Mouse (Mus musculus) monocyte, adult 59 days (primary cell): Measurements from ENCODE around the gene Zswim1. TPM values are rescaled to one million over a fixed set of nuclear protein-coding genes. Genes with fewer than 3 reads are reported as not detected.

Source experiments
- total RNA-seq, 2 experiments: library from RNA; stranded (reverse); gene quantifications; one replicate each; pipeline ENCODE4 v1.2.4; 2023

Gene Zswim1
- 1 to 10 TPM; 4.7 to 5.0 TPM for total RNA-seq

DNA sequence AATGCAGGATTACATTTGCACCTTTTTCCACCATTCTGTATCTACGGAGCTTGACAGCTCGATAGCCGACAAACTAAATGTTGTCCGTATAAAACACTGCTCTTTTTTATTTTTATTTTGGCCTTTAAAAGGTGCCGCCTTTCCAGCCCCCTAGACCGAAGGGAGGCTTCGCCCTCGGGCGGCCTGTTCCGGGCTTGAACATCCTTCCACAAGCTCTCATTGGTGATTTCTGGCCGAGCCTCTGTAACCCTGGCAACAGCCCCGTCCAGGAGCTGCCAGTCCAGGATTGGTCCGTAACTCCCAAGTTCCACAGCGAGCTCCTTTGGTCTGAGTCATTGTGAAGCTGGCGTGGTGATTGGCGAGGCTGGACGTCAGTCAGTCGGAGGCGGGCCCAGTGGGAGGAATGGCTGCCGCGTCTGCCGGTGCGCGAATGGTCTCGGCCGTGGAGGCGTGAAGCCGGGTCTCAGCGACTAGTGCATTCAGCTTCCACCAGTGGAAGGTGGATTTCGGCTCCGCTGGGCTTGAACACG is at the start of gene Zswim1:
Zswim1 (plus strand) TSS at position 51 of the 530 bp plus-strand sequence.

DNA sequence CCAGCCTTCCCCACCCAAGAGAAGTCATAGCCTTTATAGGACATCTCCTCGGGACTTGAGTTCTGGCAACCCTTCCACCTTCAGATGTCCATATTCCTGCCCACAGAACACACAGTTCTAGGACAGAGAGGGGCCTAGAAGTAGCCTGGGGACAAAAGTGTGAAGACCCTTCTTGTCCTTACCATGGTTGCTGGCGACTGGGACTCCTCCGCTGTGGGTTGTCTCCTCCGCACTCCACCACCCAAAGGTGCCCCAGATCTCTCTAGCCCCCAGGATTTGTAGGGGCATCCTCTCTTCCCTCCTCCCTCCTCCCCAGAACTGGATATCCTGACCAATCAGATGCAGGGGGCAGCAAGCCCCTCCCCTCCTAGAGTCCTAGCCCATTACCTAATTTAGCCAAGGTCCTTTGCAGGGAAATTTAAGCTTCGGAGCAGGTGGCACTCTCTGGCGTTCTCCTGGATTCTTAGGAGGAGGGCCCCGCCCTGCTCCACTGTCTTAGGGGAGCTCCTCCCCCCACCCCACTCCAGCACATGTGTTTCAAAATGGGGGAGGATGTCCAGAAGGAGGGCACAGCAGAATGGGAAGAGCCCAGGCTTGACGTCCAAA is 42.9 kb upstream of the Zswim1 start, which contains the start of gene Tnnc2:
Tnnc2 (minus strand) TSS at position 487 of the 606 bp plus-strand sequence.

DNA sequence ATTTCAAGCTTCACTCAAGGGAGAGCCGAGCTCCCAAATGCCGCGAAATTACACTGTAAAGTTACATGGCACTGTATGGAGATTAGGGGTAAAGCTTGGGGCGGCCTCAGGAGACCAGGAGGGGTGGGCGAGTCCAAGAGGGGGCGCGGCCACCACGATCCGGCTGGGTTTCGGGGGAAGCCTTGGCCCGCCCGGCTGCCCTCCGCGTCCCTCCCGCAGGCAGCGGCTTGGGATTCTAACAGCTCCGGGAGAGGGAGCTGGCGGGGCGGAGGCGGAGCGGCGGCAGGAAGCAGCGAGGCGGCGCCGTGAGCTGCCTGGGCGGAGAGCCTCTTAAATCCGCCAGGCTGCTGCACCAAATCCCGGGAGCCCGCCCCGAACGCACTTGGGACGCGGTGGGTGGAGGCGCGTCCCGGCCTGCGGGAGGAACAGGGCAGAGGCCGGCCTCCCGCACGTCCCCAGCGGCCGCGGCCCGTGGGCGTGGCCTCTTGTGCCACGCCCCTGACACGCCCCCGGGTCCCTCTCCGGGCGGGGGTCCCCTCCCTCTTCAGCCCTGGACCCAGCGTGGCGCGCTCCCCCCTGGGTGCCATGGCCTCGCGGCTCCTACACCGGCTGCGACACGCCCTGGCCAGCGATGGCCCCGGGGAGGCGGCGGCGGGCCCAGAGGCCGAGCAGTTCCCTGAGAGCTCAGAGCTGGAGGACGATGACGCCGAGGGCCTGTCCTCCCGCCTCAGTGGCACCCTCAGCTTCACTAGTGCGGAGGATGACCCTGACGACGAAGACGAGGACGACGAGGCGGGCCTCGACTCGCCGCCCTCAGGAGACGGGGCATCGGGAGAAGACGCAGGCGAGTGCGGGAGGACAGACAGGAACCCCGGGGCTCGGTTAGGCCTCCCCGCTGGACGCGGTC is 36.8 kb upstream of the Zswim1 start, which contains the start of gene Snx21:
Snx21 (plus strand) TSS at position 343 of the 907 bp plus-strand sequence.

DNA sequence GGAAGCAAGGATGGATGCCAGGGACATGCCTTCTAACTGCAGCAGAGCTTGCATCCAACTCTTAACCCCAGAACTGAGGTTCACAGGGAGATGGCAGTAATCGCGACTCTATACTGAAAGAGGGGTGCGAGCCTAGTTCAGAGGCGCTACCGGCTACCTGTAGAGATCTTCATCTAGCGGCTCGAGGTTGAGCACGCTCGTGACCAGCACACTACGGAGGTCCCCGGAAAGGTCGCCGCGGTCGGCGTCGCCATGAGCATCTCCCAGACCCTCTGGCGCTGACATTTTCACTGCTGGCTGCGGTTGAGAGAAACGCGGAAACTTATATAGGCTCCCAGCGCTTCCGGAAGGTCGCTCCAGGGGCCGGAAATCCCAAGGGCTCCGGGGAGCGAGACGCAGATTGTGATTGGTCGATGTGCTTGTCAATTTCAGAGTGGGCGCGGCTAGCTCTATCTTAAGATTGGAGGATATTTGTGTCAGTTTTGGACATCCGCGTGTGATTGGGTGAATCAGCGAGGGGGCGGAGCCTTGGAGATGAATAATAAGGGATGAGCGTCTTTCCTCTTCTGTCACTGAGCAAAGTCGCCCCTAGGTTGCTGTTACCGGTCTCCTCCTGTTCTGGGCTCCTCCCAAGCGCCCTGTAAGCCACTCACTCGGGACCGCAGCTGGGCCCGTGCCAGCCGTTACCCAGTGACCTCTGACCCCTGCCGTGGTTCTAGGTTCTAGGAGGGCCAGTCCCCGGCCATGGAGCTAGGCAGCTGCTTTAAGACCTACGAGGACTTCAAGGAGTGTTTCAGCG is 17.8 kb upstream of the Zswim1 start, which contains the start of the genes Acot8 and Zswim3:
Acot8 (minus strand) TSS at position 350 of the 799 bp plus-strand sequence.
Zswim3 (plus strand) TSS at position 566 of the 799 bp plus-strand sequence.

DNA sequence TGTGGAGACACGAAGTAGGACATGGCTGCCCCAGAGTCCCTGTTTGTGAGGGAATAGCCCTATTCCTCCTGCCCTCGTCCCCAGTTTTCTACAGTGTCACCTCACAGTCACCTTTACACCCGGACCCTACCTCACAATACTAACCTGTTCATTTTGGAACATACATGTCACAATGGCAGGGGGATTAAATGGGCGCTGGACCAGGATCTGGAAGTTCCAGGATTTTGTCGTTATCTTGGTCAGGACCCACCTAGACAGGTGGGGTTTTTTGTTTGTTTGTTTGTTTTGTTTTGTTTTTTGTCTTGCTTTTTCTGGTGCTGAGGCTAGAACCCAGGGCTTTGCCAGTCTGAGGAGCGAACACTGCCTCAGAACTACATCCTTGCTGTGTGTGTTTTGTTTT is 6.0 kb downstream of the Zswim1 start, which contains the start of gene Spata25:
Spata25 (minus strand) TSS at position 101 of the 400 bp plus-strand sequence.

DNA sequence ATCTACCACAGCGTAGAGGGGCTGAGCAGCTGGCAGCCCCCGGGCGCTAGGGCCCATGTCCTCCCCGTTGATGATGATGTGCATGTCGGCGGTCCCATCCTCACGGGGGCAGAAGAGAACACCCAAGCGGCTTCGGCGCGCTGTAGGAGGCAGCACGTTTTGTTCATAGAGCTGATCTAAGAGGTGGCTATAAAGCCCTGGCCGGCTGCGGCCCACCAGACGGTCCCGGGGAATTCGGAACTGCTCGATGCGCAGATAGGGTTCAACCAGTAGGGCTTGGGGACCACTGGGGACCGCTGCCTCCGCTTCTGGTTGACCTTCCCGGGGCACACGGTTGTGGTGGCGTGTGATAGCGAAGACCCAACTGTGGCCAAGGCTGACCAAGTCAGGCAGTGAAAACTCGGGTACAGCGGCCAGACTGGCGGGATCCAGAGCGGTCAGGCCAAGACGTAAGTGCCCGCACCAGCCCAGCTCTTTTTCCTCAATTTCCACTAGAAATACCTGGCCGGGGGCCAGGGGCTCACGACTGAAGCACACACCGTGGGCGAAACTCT is 10.3 kb downstream of the Zswim1 start, which contains the start of gene Ctsa:
Ctsa (plus strand) TSS at position 126 of the 554 bp plus-strand sequence.

DNA sequence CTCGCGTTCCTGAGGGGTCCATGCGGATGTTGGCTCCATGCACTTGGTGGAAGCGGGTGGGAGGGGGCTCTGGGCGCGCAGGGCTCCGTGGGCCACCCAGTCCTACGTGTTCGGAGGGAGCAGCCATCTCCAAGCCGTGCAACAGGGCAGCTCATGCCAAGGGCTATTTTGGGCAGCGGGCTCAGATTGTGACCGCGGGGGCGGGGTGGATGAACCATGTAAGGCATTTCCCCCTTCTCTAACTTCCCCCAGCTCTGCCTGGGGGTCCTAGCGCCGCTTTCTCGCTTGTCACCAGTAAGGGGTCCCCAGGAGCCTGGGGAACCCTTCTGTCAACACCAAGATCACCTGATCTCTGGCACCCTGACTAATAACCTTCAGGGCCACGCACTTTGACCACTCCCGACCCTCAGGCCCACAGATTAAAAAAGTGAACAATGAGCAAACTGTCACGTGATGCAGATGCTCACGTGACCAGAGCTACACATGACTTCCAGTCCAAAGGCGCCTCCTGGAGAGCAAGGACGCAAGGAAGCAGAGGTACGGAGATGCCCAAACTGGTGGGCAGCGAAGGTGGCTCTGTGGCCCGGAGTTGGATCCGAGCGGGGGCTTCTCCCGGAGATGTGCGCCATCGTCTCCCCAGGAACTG is 11.0 kb downstream of the Zswim1 start, which contains the start of gene Neurl2:
Neurl2 (minus strand) TSS at position 143 of the 646 bp plus-strand sequence.

DNA sequence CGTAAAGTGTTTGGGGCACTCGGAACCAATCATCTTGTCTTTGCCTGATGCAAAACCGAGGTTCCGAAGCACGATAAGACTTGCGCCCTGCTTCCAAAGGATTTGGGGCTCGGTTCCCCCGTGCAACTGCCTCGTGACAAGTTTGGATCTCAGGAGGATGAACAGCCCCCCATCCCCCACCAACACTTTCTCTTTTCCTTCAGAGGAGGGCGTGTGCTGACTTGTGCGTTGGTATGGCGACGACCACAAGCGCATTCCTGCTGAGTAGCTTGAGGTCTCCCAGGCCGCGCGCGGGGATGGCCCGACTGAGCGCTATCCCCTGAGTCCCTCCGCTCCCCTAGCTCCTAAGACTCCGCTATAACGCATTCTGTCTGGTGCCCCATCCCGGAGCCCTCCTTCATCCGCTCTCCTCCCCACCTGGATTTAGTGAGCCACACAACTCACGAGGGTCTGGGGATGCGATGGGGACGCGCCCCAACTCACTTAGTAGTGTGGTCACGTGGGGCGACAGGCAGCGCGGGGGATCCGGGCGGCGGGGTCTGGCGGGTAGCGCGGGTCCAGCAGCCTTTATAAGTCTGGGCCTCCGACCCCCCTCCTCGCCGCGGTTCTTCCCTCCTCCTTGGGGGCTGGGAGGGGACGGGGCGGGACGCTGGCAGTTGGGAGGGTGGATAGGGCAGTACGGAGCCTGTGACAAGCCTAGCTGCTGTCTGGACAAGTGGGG is 34.8 kb downstream of the Zswim1 start, which contains the start of gene Pltp:
Pltp (minus strand) TSS at position 611 of the 721 bp plus-strand sequence.

Other genes with a start within 250 kb of the Zswim1 start
- not detected for gene Spint3, start 249.2 kb upstream of the Zswim1 start, total RNA-seq
- not detected for gene Wfdc6a, start 237.2 kb upstream of the Zswim1 start, total RNA-seq
- gene Eppin, start 229.1 kb upstream of the Zswim1 start, total RNA-seq, result not detected
- gene Wfdc6b, start 209.2 kb upstream of the Zswim1 start, total RNA-seq, result not detected
- not detected for gene Wfdc8, start 209.1 kb upstream of the Zswim1 start, total RNA-seq
- gene Wfdc16, start 183.9 kb upstream of the Zswim1 start, total RNA-seq, result not detected
- gene Wfdc10, start 166.6 kb upstream of the Zswim1 start, total RNA-seq, result not detected
- not detected for gene Wfdc9, start 166.1 kb upstream of the Zswim1 start, total RNA-seq
- gene Wfdc11, start 148.6 kb upstream of the Zswim1 start, total RNA-seq, result not detected
- gene Wfdc13, start 137.6 kb upstream of the Zswim1 start, total RNA-seq, result not detected
- gene Spint4, start 124.2 kb upstream of the Zswim1 start, total RNA-seq, result not detected
- gene Spint5, start 107.4 kb upstream of the Zswim1 start, total RNA-seq, result not detected
- not detected for gene Wfdc3, start 76.8 kb upstream of the Zswim1 start, total RNA-seq
- gene Dnttip1, start 76.7 kb upstream of the Zswim1 start, total RNA-seq, result 10 to 100 TPM; 32.0 to 44.8 TPM
- gene Ube2c, start 52.8 kb upstream of the Zswim1 start, total RNA-seq, result 1 to 10 TPM; 3.0 TPM
- gene Tnnc2, start 42.7 kb upstream of the Zswim1 start, total RNA-seq, result not detected
- 10 to 100 TPM; 12.5 to 16.9 TPM for gene Snx21, start 36.9 kb upstream of the Zswim1 start, total RNA-seq
- gene Acot8, start 17.8 kb upstream of the Zswim1 start, total RNA-seq, result 10 to 100 TPM; 29.8 to 33.3 TPM
- 1 to 10 TPM; 2.8 to 3.1 TPM for gene Zswim3, start 17.6 kb upstream of the Zswim1 start, total RNA-seq
- 1 to 10 TPM in 1 of 2 experiments, not detected in 1; 1.2 TPM for gene Spata25, start 5.9 kb downstream of the Zswim1 start, total RNA-seq
- 100 to 1,000 TPM; 707 to 727 TPM for gene Ctsa, start 10.2 kb downstream of the Zswim1 start, total RNA-seq
- gene Neurl2, start 10.8 kb downstream of the Zswim1 start, total RNA-seq, result 1 to 10 TPM; 8.6 to 9.2 TPM
- 100 to 1,000 TPM; 140 to 168 TPM for gene Pltp, start 35.0 kb downstream of the Zswim1 start, total RNA-seq
- gene Pcif1, start 56.6 kb downstream of the Zswim1 start, total RNA-seq, result 10 to 100 TPM; 63.6 to 70.6 TPM
- 10 to 100 TPM; 38.3 to 38.8 TPM for gene Zfp335, start 89.1 kb downstream of the Zswim1 start, total RNA-seq
- gene Mmp9, start 118.1 kb downstream of the Zswim1 start, total RNA-seq, result under 1 TPM; 0.50 to 0.76 TPM
- gene Slc12a5, start 138.1 kb downstream of the Zswim1 start, total RNA-seq, result under 1 TPM; 0.18 to 1.00 TPM
- gene Ncoa5, start 212.2 kb downstream of the Zswim1 start, total RNA-seq, result 10 to 100 TPM; 34.4 to 35.2 TPM
- gene Cd40, start 232.9 kb downstream of the Zswim1 start, total RNA-seq, result 10 to 100 TPM; 34.0 to 35.6 TPM